Mouse (Mus musculus): ENCODE measurements around the gene Nfe2l1. TPM values are rescaled to one million over a fixed set of nuclear protein-coding genes. Genes with fewer than 3 reads are reported as not detected.

Nfe2l1 gene
- polyA plus RNA-seq, 1 experiment from 2014 or later: 31.6 TPM

DNA sequence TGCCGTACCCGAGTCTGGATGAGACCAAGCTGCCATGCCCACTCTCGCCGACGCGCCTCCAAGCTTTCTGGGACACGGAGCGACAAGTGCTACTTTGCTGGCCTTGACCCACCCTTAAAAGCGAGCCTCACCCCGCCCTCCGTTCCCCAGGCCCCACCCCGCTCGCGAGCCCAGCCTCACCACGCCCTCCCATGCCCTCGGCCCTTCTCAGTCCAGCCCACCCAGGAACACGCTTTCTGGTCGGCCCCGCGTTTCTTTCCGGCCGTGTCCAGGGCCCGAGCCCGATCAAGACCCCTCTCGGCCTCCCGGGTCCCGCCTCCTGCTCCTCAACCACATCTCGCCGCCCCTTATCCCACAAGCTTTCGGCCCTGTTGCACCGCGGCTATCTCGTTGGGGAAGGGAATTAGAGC is 360 bp downstream of the Nfe2l1 start:
- peak; percentile 35 for TF ChIP-seq CTCF (IDR thresholded peaks at IDR 0.05; ENCODE audit: low read depth)
- Histone ChIP-seq H3K27ac (ENCODE audit: low read depth, low read length) (peak overlapping the region; percentile 94), H3K36me3 (ENCODE audit: control insufficient read depth, insufficient read depth) (peaks cover 10% of the 10 kb centered on the region; the same call in 1 of the 2 replicates)

DNA sequence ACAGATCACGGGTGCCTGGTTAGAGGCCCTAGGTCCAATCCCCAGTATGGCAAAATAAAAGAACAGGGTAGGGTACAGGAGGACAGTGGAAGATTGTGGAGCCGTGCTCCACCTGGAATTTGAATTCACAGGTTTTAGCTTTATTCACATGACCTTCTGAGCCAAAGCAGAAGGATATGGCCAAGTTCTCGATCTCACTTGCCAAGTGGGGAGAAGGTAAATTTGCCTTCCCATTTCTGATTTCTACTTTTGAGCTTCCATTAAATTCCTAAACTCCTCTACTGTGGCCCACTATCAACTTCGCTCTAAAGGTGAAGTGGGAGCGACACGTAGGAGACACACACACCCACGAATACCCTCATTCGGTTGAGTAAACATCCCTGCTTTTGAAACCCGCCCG is 887 bp downstream of the Nfe2l1 start:
- 8% methylated on average over 10 of the region's 10 CpGs for WGBS
- H3K4me3 ChIP-seq (ENCODE audit: low read depth, low read length): peak overlapping the region; percentile 88
- no peak for TF ChIP-seq CTCF (IDR thresholded peaks at IDR 0.05; ENCODE audit: low read depth)
- H3K36me3 ChIP-seq (ENCODE audit: control insufficient read depth, insufficient read depth): peaks cover 10% of the 10 kb centered on the region; the same call in 1 of the 2 replicates
- H3K27me3 ChIP-seq (replicated peaks; ENCODE audit: control insufficient read depth, insufficient read depth, low read length): no peaks in the 10 kb centered on the region
- peak overlapping the region; percentile 94 for H3K27ac ChIP-seq (ENCODE audit: low read depth, low read length)
- H3K4me2 ChIP-seq (replicated peaks; ENCODE audit: low read depth): peak overlapping the region; percentile 79
- H3K4me1 ChIP-seq (replicated peaks; ENCODE audit: control insufficient read depth, insufficient read depth, low read length): peaks cover 19% of the 10 kb centered on the region
- H3K9me3 ChIP-seq (ENCODE audit: control insufficient read depth): no peaks in the 10 kb centered on the region
- ATAC-seq: no peak
- H3K9ac ChIP-seq (ENCODE audit: low read depth, low read length): peak overlapping the region; percentile 83

More for the DNA sequence above, 360 bp downstream of the Nfe2l1 start:
- Histone ChIP-seq H3K9me3 (ENCODE audit: control insufficient read depth) (no peaks in the 10 kb centered on the region), H3K9ac (ENCODE audit: low read depth, low read length) (peak overlapping the region; percentile 83), H3K4me3 (ENCODE audit: low read depth, low read length) (peak overlapping the region; percentile 88), H3K27me3 (replicated peaks; ENCODE audit: control insufficient read depth, insufficient read depth, low read length) (no peaks in the 10 kb centered on the region), H3K4me2 (replicated peaks; ENCODE audit: low read depth) (peak overlapping the region; percentile 79), H3K4me1 (replicated peaks; ENCODE audit: control insufficient read depth, insufficient read depth, low read length) (peaks cover 16% of the 10 kb centered on the region)
- peak; percentile 71 for ATAC-seq
- under 1% methylated on average over 33 of the region's 33 CpGs for WGBS

DNA sequence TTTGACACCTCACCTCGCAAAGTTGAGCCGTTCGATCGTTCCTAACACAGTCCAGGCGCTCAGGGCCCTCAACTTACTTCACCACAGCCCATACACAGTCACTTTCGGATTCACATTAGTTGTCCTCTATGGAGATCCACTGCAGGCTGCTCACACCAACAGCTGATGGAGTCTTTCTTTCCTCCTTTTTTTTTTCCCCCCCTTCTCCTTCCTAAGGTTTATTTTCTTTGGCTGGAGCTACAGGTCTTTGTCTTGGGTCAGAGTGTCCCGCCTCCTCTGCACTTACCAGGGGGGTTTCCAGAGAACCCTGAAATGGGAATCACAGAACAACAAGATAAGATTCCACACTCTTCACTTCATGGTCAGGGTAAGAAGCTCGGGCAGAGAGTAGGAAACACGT is 1.9 kb downstream of the Nfe2l1 start:
- WGBS: 66% methylated on average over 9 of the region's 9 CpGs
- H3K27me3 ChIP-seq (replicated peaks; ENCODE audit: control insufficient read depth, insufficient read depth, low read length): no peaks in the 10 kb centered on the region
- TF ChIP-seq CTCF (IDR thresholded peaks at IDR 0.05; ENCODE audit: low read depth): no peak
- no peaks in the 10 kb centered on the region for H3K9me3 ChIP-seq (ENCODE audit: control insufficient read depth)
- peaks cover 25% of the 10 kb centered on the region for H3K4me1 ChIP-seq (replicated peaks; ENCODE audit: control insufficient read depth, insufficient read depth, low read length)
- peak overlapping the region; percentile 39 for H3K4me2 ChIP-seq (replicated peaks; ENCODE audit: low read depth)
- H3K9ac ChIP-seq (ENCODE audit: low read depth, low read length): no peak overlapping the region
- peaks cover 10% of the 10 kb centered on the region; the same call in 1 of the 2 replicates for H3K36me3 ChIP-seq (ENCODE audit: control insufficient read depth, insufficient read depth)
- no peak for ATAC-seq
- H3K27ac ChIP-seq (ENCODE audit: low read depth, low read length): no peak overlapping the region; the same call in 1 of the 2 replicates
- no peak overlapping the region for H3K4me3 ChIP-seq (ENCODE audit: low read depth, low read length)

DNA sequence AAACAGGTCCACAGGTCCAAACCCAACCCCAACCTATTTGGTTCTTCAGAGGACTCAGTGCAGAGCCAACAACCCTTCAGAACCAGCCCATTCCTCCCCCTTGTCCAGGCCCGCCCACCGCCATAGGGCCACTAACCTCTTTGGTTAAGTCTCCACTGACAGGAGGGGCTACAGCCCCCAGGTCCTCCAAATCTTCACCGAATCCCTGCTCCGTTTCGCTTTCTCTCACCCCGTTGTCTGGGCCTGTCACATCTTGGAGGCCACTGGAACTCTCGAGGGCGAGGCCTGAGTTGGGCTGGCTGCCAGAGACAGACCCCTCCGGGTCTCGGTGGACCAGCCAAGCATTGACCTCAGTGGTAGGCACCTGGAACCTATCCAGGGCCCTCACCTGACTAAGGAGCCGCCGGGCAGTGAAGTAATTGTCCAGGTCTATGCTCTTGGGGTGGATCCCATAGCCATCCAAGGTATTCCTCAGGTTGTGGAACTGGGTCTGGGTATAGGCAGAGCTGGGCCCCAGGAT is 2.6 kb downstream of the Nfe2l1 start:
- Histone ChIP-seq H3K9ac (ENCODE audit: low read depth, low read length) (no peak overlapping the region), H3K36me3 (ENCODE audit: control insufficient read depth, insufficient read depth) (peaks cover 16% of the 10 kb centered on the region; the same call in 1 of the 2 replicates), H3K27ac (ENCODE audit: low read depth, low read length) (no peak overlapping the region), H3K4me3 (ENCODE audit: low read depth, low read length) (no peak overlapping the region), H3K4me2 (replicated peaks; ENCODE audit: low read depth) (peak overlapping the region; percentile 35), H3K4me1 (replicated peaks; ENCODE audit: control insufficient read depth, insufficient read depth, low read length) (peaks cover 25% of the 10 kb centered on the region), H3K27me3 (replicated peaks; ENCODE audit: control insufficient read depth, insufficient read depth, low read length) (no peaks in the 10 kb centered on the region), H3K9me3 (ENCODE audit: control insufficient read depth) (no peaks in the 10 kb centered on the region)
- WGBS: 70% methylated on average over 12 of the region's 12 CpGs
- TF ChIP-seq CTCF (IDR thresholded peaks at IDR 0.05; ENCODE audit: low read depth): no peak
- no peak for ATAC-seq

DNA sequence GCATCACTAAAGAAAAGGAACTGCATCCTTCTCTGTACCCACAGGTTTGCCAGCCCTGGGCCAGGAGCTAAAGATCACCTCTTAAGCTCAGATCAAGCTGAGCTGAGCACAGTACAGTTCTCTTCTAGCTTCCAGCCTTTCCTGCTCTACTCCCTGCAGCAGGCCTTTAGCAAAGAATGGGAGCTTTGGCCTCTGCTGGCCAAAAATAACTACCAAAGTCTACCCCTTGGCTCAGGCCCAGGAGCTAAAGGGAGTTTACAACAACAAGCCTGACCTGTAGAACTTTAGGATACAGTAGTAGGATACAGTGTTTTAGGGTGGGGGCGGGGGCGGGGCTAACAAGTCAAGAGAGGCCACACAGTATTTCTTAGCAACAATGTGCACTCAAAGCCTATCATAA is 3.3 kb downstream of the Nfe2l1 start:
- H3K9me3 ChIP-seq (ENCODE audit: control insufficient read depth): no peaks in the 10 kb centered on the region
- H3K4me1 ChIP-seq (replicated peaks; ENCODE audit: control insufficient read depth, insufficient read depth, low read length): peaks cover 25% of the 10 kb centered on the region
- H3K36me3 ChIP-seq (ENCODE audit: control insufficient read depth, insufficient read depth): peaks cover 22% of the 10 kb centered on the region
- H3K9ac ChIP-seq (ENCODE audit: low read depth, low read length): no peak overlapping the region
- no peaks in the 10 kb centered on the region for H3K27me3 ChIP-seq (replicated peaks; ENCODE audit: control insufficient read depth, insufficient read depth, low read length)
- TF ChIP-seq CTCF (IDR thresholded peaks at IDR 0.05; ENCODE audit: low read depth): no peak
- ATAC-seq: no peak
- 82% methylated on average over 2 of the region's 2 CpGs for WGBS
- no peak overlapping the region for H3K4me3 ChIP-seq (ENCODE audit: low read depth, low read length)
- H3K4me2 ChIP-seq (replicated peaks; ENCODE audit: low read depth): peak overlapping the region; percentile 35
- H3K27ac ChIP-seq (ENCODE audit: low read depth, low read length): no peak overlapping the region

DNA sequence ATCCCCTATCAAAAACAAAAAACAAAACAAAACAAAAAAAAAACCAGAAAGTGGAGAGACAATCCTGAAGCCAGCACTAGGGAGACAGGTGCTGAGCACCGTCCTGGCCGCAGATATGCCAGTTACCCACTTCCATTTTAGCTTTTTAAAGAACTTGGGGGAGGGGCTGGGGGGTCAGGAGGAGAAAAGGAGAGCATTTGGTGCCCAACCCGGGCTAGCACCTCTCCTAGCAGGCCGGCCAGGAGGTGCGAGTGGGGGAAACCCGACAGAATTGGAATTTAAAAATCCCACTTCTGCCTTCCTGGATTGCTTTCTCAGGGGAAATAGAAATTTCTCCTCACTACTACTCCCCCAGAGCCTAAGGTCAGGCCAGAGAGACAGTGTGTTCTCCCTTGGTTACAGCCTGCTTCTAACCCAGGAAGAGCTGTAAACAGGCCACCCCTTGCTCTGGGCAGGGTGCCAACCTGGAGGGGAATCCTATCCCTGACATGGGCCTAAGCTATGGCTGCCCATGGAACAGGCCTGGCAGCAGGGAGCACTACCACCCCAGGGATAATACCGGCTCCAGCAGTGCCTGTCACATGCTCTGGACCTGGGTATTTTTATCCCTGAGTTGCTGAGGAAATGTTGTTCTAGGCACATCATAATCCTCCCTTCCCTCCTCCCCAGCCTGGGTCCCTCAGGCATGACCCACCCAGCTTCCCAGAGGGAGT is 4.8 kb downstream of the Nfe2l1 start:
- Histone ChIP-seq H3K27me3 (replicated peaks; ENCODE audit: control insufficient read depth, insufficient read depth, low read length) (no peaks in the 10 kb centered on the region), H3K36me3 (ENCODE audit: control insufficient read depth, insufficient read depth) (peaks cover 37% of the 10 kb centered on the region), H3K9ac (ENCODE audit: low read depth, low read length) (no peak overlapping the region), H3K27ac (ENCODE audit: low read depth, low read length) (peak overlapping the region; percentile 46; the same call in 1 of the 2 replicates), H3K9me3 (ENCODE audit: control insufficient read depth) (no peaks in the 10 kb centered on the region), H3K4me3 (ENCODE audit: low read depth, low read length) (no peak overlapping the region), H3K4me1 (replicated peaks; ENCODE audit: control insufficient read depth, insufficient read depth, low read length) (peaks cover 25% of the 10 kb centered on the region), H3K4me2 (replicated peaks; ENCODE audit: low read depth) (peak overlapping the region; percentile 84; the same call in 1 of the 2 replicates)
- WGBS: 43% methylated on average over 7 of the region's 7 CpGs
- no peak for ATAC-seq
- TF ChIP-seq CTCF (IDR thresholded peaks at IDR 0.05; ENCODE audit: low read depth): no peak; the same call in 1 of the 2 replicates
